Mouse (Mus musculus): ENCODE data around the gene Itih3.

Gene Itih3

GRCm38 (mm10) chr14:30923375-30924105 lies at the start of gene Itih3:
Gene Itih3, minus strand, starts transcription at chr14:30923760.
- DNase-seq (ENCODE audit: low spot score), result no peak

- DNase-seq (ENCODE audit: low spot score), result no peak
Measured at GRCm38 (mm10) chr14:30960366-30960765, 36.8 kb upstream of the Itih3 start.

- no peak for DNase-seq (ENCODE audit: low spot score)
Measured at GRCm38 (mm10) chr14:30959031-30959430, 35.5 kb upstream of the Itih3 start.

- DNase-seq (ENCODE audit: low spot score), result no peak
Measured at GRCm38 (mm10) chr14:30958517-30958916, 35.0 kb upstream of the Itih3 start.

GRCm38 (mm10) chr14:30951154-30951825 lies 27.7 kb upstream of the Itih3 start, which contains the start of gene Nek4:
Gene Nek4, plus strand, starts transcription at chr14:30951377.
- DNase-seq (ENCODE audit: low spot score), result peak; percentile 92

- no peak for DNase-seq (ENCODE audit: low spot score)
Measured at GRCm38 (mm10) chr14:30949986-30950385, 26.4 kb upstream of the Itih3 start.

GRCm38 (mm10) chr14:30944745-30945144 lies 21.2 kb upstream of the Itih3 start:
- no peak for DNase-seq (ENCODE audit: low spot score)

- peak; percentile 70 for DNase-seq (ENCODE audit: low spot score)
Measured at GRCm38 (mm10) chr14:30943860-30944674, 20.5 kb upstream of the Itih3 start.

GRCm38 (mm10) chr14:30943038-30943437 lies 19.5 kb upstream of the Itih3 start, which contains the start of gene Itih1:
Gene Itih1, minus strand, starts transcription at chr14:30943289.
- no peak for DNase-seq (ENCODE audit: low spot score)

GRCm38 (mm10) chr14:30942254-30942653 lies 18.7 kb upstream of the Itih3 start:
- DNase-seq (ENCODE audit: low spot score), result no peak

GRCm38 (mm10) chr14:30933351-30933750 lies 9.8 kb upstream of the Itih3 start:
- no peak for DNase-seq (ENCODE audit: low spot score)

- DNase-seq (ENCODE audit: low spot score), result no peak
Measured at GRCm38 (mm10) chr14:30930386-30930785, 6.8 kb upstream of the Itih3 start.

GRCm38 (mm10) chr14:30925492-30925891 lies 1.9 kb upstream of the Itih3 start:
- no peak for DNase-seq (ENCODE audit: low spot score)

- DNase-seq (ENCODE audit: low spot score), result no peak
Measured at GRCm38 (mm10) chr14:30922053-30922670, 1.4 kb downstream of the Itih3 start.

GRCm38 (mm10) chr14:30916516-30916915 lies 7.0 kb downstream of the Itih3 start:
- DNase-seq (ENCODE audit: low spot score), result no peak

GRCm38 (mm10) chr14:30913404-30913803 lies 10.2 kb downstream of the Itih3 start:
- peak; percentile 12 for DNase-seq (ENCODE audit: low spot score)

- DNase-seq (ENCODE audit: low spot score), result no peak
Measured at GRCm38 (mm10) chr14:30912641-30913040, 10.9 kb downstream of the Itih3 start.

- no peak for DNase-seq (ENCODE audit: low spot score)
Measured at GRCm38 (mm10) chr14:30911141-30911540, 12.4 kb downstream of the Itih3 start.

- DNase-seq (ENCODE audit: low spot score), result no peak
Measured at GRCm38 (mm10) chr14:30907814-30908265, 15.7 kb downstream of the Itih3 start.

GRCm38 (mm10) chr14:30906001-30906400 lies 17.6 kb downstream of the Itih3 start:
- no peak for DNase-seq (ENCODE audit: low spot score)

GRCm38 (mm10) chr14:30904307-30904706 lies 19.3 kb downstream of the Itih3 start:
- no peak for DNase-seq (ENCODE audit: low spot score)

GRCm38 (mm10) chr14:30903036-30903435 lies 20.5 kb downstream of the Itih3 start:
- DNase-seq (ENCODE audit: low spot score), result no peak

Data from ovary, postnatal 14 days (tissue).